Mouse (Mus musculus) heart, embryonic 13.5 days (tissue): ENCODE data around the gene Rap2c. TPM values are rescaled to one million over a fixed set of nuclear protein-coding genes. Genes with fewer than 3 reads are reported as not detected.

Experiments used
- ATAC-seq: fragments of 200-750 bp; cut with Nextera tagmentation; 2 replicates; pipeline ENCODE4 v1.8.0; 2017; ENCODE audit warnings: moderate TSS enrichment; ENCODE audit not compliant: insufficient number of reproducible peaks, low FRiP score, low TSS enrichment; ENCODE audit errors: extremely low read depth
- H3K27ac ChIP-seq: fragments of 300-500 bp; sonication (generic); replicated peaks from 2 replicates; pipeline ENCODE4 v1.5.1; 2015; ENCODE audit warnings: moderate library complexity, mild to moderate bottlenecking, inconsistent platforms
- H3K27me3 ChIP-seq: fragments of 300-500 bp; sonication (generic); replicated peaks from 2 replicates; pipeline ENCODE4 v1.6.1; 2015; ENCODE audit warnings: mild to moderate bottlenecking, inconsistent platforms
- H3K36me3 ChIP-seq: fragments of 300-500 bp; sonication (generic); 2 replicates; pipeline ENCODE4 v1.6.1; 2015; ENCODE audit warnings: mild to moderate bottlenecking, inconsistent platforms
- H3K4me1 ChIP-seq: fragments of 300-500 bp; sonication (generic); 2 replicates; pipeline ENCODE4 v1.6.1; 2015; ENCODE audit warnings: inconsistent platforms
- H3K4me2 ChIP-seq: fragments of 300-500 bp; sonication (generic); 2 replicates; pipeline ENCODE4 v1.6.1; 2015; ENCODE audit warnings: inconsistent platforms, mild to moderate bottlenecking, moderate library complexity
- H3K4me3 ChIP-seq: fragments of 300-500 bp; sonication (generic); 2 replicates; pipeline ENCODE4 v1.5.1; 2015; ENCODE audit warnings: moderate library complexity, mild to moderate bottlenecking, inconsistent platforms
- H3K9ac ChIP-seq: fragments of 300-500 bp; sonication (generic); 2 replicates; pipeline ENCODE4 v1.6.1; 2015; ENCODE audit warnings: inconsistent platforms, mild to moderate bottlenecking, moderate library complexity
- H3K9me3 ChIP-seq: fragments of 300-500 bp; sonication (generic); 2 replicates; pipeline ENCODE4 v1.6.1; 2016; ENCODE audit warnings: inconsistent platforms
- WGBS: fragments of 180-500 bp; shearing (Covaris S2); methylation state at CpG from one replicate; pipeline ENCODE4 v1.1.7; 2015; ENCODE audit warnings: mixed read lengths; 5-methylcytosine and 5-hydroxymethylcytosine counted together
- polyA plus RNA-seq: library from polyadenylated mRNA; unstranded; fragments of >200 nt; fragmentation: Nextera tagmentation; extraction: Ambion mirVana; gene quantifications from 2 replicates; pipeline ENCODE4 v1.2.1, GENCODE M21; 2015

Rap2c gene
- polyA plus RNA-seq, 1 experiment from 2014 or later = 17.8 TPM

GRCm38 (mm10) chrX:51018786-51019179, 965 bp upstream of the Rap2c start:
- H3K4me3 ChIP-seq = peak overlapping the region; percentile 62
- H3K4me2 ChIP-seq = peak overlapping the region; percentile 72
- H3K9me3 ChIP-seq = no peaks in the 10 kb centered on the region
- H3K4me1 ChIP-seq = peaks cover 16% of the 10 kb centered on the region
- peak overlapping the region; percentile 98 for H3K27ac ChIP-seq
- H3K9ac ChIP-seq = peak overlapping the region; percentile 91
- H3K36me3 ChIP-seq = peaks cover 11% of the 10 kb centered on the region
- no peaks in the 10 kb centered on the region for H3K27me3 ChIP-seq
- ATAC-seq = peak; percentile 63; the same call in 1 of the 2 replicates
- WGBS = 13% methylated on average over 32 of the region's 32 CpGs

GRCm38 (mm10) chrX:51016926-51017325, 892 bp downstream of the Rap2c start:
- Histone ChIP-seq H3K4me1 (peaks cover 16% of the 10 kb centered on the region), H3K36me3 (peaks cover 15% of the 10 kb centered on the region), H3K27ac (peak overlapping the region; percentile 98; the same call in 1 of the 2 replicates), H3K4me3 (peak overlapping the region; percentile 62), H3K4me2 (peak overlapping the region; percentile 72), H3K27me3 (no peaks in the 10 kb centered on the region), H3K9me3 (no peaks in the 10 kb centered on the region), H3K9ac (peak overlapping the region; percentile 91)
- no peak for ATAC-seq
- whole genome bisulfite sequencing = 12% methylated on average over 12 of the region's 12 CpGs

- no peak overlapping the region for H3K4me3 ChIP-seq
- no peak overlapping the region for H3K9ac ChIP-seq
- H3K4me1 ChIP-seq = peaks cover 5% of the 10 kb centered on the region; the same call in 1 of the 2 replicates
- H3K9me3 ChIP-seq = no peaks in the 10 kb centered on the region
- ATAC-seq = no peak
- 60% methylated on average over 2 of the region's 2 CpGs for WGBS
- no peaks in the 10 kb centered on the region for H3K27me3 ChIP-seq
- peaks cover 33% of the 10 kb centered on the region for H3K36me3 ChIP-seq
- H3K4me2 ChIP-seq = no peak overlapping the region
- H3K27ac ChIP-seq = no peak overlapping the region
These were observed 5.5 kb downstream of the Rap2c start for GRCm38 (mm10) chrX:51012280-51012679.

- Histone ChIP-seq H3K4me1 (no peaks in the 10 kb centered on the region), H3K4me3 (no peak overlapping the region), H3K27me3 (no peaks in the 10 kb centered on the region), H3K4me2 (no peak overlapping the region), H3K9me3 (no peaks in the 10 kb centered on the region), H3K27ac (no peak overlapping the region), H3K9ac (no peak overlapping the region), H3K36me3 (peaks cover 43% of the 10 kb centered on the region)
- no peak for ATAC-seq
- WGBS = 69% methylated on average over 4 of the region's 4 CpGs
These were observed 7.5 kb downstream of the Rap2c start for GRCm38 (mm10) chrX:51010323-51010722.

GRCm38 (mm10) chrX:51000791-51001190, 17.0 kb downstream of the Rap2c start:
- 0 out of 2 replicates have a peak, but pooled peaks cover under 1% of the 10 kb centered on the region for H3K36me3 ChIP-seq
- no peak overlapping the region for H3K9ac ChIP-seq
- H3K4me1 ChIP-seq = no peaks in the 10 kb centered on the region
- WGBS = 68% methylated on average over 6 of the region's 6 CpGs
- H3K4me2 ChIP-seq = no peak overlapping the region
- no peak overlapping the region for H3K4me3 ChIP-seq
- no peaks in the 10 kb centered on the region for H3K9me3 ChIP-seq
- H3K27ac ChIP-seq = no peak overlapping the region
- no peaks in the 10 kb centered on the region for H3K27me3 ChIP-seq
- no peak for ATAC-seq

- Histone ChIP-seq H3K36me3 (no peaks in the 10 kb centered on the region), H3K4me1 (no peaks in the 10 kb centered on the region), H3K4me2 (no peak overlapping the region), H3K4me3 (no peak overlapping the region), H3K9ac (no peak overlapping the region), H3K9me3 (no peaks in the 10 kb centered on the region), H3K27me3 (no peaks in the 10 kb centered on the region), H3K27ac (no peak overlapping the region)
- 63% methylated on average over 2 of the region's 2 CpGs for WGBS
- no peak for ATAC-seq
These were observed 22.5 kb downstream of the Rap2c start for GRCm38 (mm10) chrX:50995310-50995709.

GRCm38 (mm10) chrX:50991324-50991723, 26.5 kb downstream of the Rap2c start:
- Histone ChIP-seq H3K27ac (no peak overlapping the region), H3K9me3 (no peaks in the 10 kb centered on the region), H3K4me1 (no peaks in the 10 kb centered on the region), H3K9ac (no peak overlapping the region), H3K4me3 (no peak overlapping the region), H3K36me3 (no peaks in the 10 kb centered on the region), H3K27me3 (no peaks in the 10 kb centered on the region), H3K4me2 (no peak overlapping the region)
- 76% methylated on average over 5 of the region's 5 CpGs for WGBS
- no peak for ATAC-seq

GRCm38 (mm10) chrX:50989940-50990339, 27.9 kb downstream of the Rap2c start:
- Histone ChIP-seq H3K36me3 (no peaks in the 10 kb centered on the region), H3K4me2 (no peak overlapping the region), H3K27me3 (no peaks in the 10 kb centered on the region), H3K4me3 (no peak overlapping the region), H3K27ac (no peak overlapping the region), H3K9me3 (no peaks in the 10 kb centered on the region), H3K4me1 (no peaks in the 10 kb centered on the region), H3K9ac (no peak overlapping the region)
- 80% methylated on average over 6 of the region's 6 CpGs for WGBS
- ATAC-seq = no peak

GRCm38 (mm10) chrX:50988581-50988980, 29.2 kb downstream of the Rap2c start:
- no peaks in the 10 kb centered on the region for H3K36me3 ChIP-seq
- 21% methylated on average over 1 of the region's 1 CpGs for WGBS

GRCm38 (mm10) chrX:50978428-50978827, 39.4 kb downstream of the Rap2c start:
- Histone ChIP-seq H3K27ac (no peak overlapping the region), H3K4me1 (no peaks in the 10 kb centered on the region), H3K4me3 (no peak overlapping the region), H3K27me3 (no peaks in the 10 kb centered on the region), H3K9ac (no peak overlapping the region), H3K9me3 (no peaks in the 10 kb centered on the region), H3K36me3 (no peaks in the 10 kb centered on the region), H3K4me2 (no peak overlapping the region)
- WGBS = 77% methylated on average over 2 of the region's 2 CpGs
- no peak for ATAC-seq

More at GRCm38 (mm10) chrX:50988581-50988980, 29.2 kb downstream of the Rap2c start:
- Histone ChIP-seq H3K9ac (no peak overlapping the region), H3K4me2 (no peak overlapping the region), H3K27ac (no peak overlapping the region), H3K9me3 (no peaks in the 10 kb centered on the region), H3K4me3 (no peak overlapping the region), H3K4me1 (no peaks in the 10 kb centered on the region), H3K27me3 (no peaks in the 10 kb centered on the region)
- ATAC-seq = no peak

GRCm38 (mm10) chrX:50972145-50972544, 45.7 kb downstream of the Rap2c start:
- H3K4me2 ChIP-seq = no peak overlapping the region
- ATAC-seq = no peak
- H3K27ac ChIP-seq = no peak overlapping the region
- no peaks in the 10 kb centered on the region for H3K9me3 ChIP-seq
- H3K36me3 ChIP-seq = no peaks in the 10 kb centered on the region
- 75% methylated on average over 4 of the region's 4 CpGs for WGBS
- H3K4me3 ChIP-seq = no peak overlapping the region
- H3K27me3 ChIP-seq = no peaks in the 10 kb centered on the region
- H3K4me1 ChIP-seq = peaks cover 9% of the 10 kb centered on the region; the same call in 1 of the 2 replicates
- H3K9ac ChIP-seq = no peak overlapping the region

GRCm38 (mm10) chrX:50969907-50970306, 47.9 kb downstream of the Rap2c start:
- H3K27ac ChIP-seq = no peak overlapping the region
- 80% methylated on average over 5 of the region's 5 CpGs for WGBS
- no peak for ATAC-seq

More at GRCm38 (mm10) chrX:50969907-50970306, 47.9 kb downstream of the Rap2c start:
- Histone ChIP-seq H3K4me3 (no peak overlapping the region), H3K9me3 (no peaks in the 10 kb centered on the region), H3K36me3 (no peaks in the 10 kb centered on the region), H3K9ac (no peak overlapping the region), H3K4me1 (peaks cover 9% of the 10 kb centered on the region; the same call in 1 of the 2 replicates), H3K27me3 (no peaks in the 10 kb centered on the region), H3K4me2 (no peak overlapping the region)
